Mouse (Mus musculus) naive thymus-derived CD4-positive, alpha-beta T cell, adult 2 months (primary cell): ENCODE measurements around the gene Clec16a.

Experiments
- DNase-seq: peaks from one replicate; pipeline ENCODE4 v3.0.0-alpha.2; 2011; ENCODE audit warnings: low read depth

Clec16a gene

GRCm38 (mm10) chr16:10723816-10724647 lies 178.9 kb downstream of the Clec16a start:
- peak; percentile 52 for DNase-seq

DNA sequence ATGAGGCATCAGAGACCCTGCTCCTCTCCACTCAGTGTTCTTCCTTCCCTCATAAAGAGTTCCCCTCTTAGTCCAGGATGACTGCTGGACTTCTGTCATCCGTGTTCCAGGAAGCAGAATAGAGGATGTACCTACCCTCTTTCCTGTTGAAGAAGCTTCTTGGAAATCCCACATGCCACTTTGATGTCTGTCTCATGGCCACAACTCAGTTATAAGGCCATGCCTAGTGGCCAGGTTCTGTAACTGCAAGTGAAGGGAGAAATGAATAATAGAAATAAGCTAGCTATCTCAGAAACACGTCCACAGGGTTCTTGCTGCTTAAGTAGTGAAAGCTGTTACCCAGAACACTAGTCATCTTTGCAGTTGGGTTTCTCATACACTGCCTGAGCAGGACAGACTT lies 180.0 kb downstream of the Clec16a start:
- DNase-seq = peak; percentile 77

GRCm38 (mm10) chr16:10727630-10728029 lies 182.5 kb downstream of the Clec16a start:
- no peak for DNase-seq

GRCm38 (mm10) chr16:10728886-10729285 lies 183.7 kb downstream of the Clec16a start:
- DNase-seq = no peak

DNA sequence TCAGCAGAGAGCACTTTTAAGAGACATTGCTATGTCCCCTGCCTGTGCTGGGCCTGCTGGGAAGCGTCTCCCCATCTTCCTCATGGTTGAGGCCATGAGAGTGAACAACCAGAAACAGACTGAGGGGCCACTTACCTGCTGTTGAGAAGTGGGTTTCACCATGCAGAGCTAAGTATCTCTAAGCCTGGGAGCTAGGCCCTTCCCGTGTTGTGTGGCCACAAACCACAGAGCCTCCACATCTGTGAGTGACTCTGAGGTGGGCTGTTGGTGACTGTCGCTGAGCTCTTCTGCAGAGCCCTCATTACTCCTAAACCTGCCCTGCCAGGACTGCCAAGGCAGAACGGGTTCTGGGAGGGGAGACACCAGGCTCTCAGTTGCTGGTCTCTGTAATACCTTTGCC lies 185.8 kb downstream of the Clec16a start:
- peak; percentile 40 for DNase-seq

GRCm38 (mm10) chr16:10731785-10732184 lies 186.6 kb downstream of the Clec16a start:
- DNase-seq = no peak

GRCm38 (mm10) chr16:10732421-10732820 lies 187.3 kb downstream of the Clec16a start:
- DNase-seq = peak; percentile 80

GRCm38 (mm10) chr16:10735781-10736180 lies 190.6 kb downstream of the Clec16a start:
- no peak for DNase-seq

- no peak for DNase-seq
Observed at GRCm38 (mm10) chr16:10736364-10736763, 191.2 kb downstream of the Clec16a start.

- no peak for DNase-seq
Observed at GRCm38 (mm10) chr16:10737571-10737970, 192.4 kb downstream of the Clec16a start.

GRCm38 (mm10) chr16:10738866-10739265 lies 193.7 kb downstream of the Clec16a start:
- no peak for DNase-seq

DNA sequence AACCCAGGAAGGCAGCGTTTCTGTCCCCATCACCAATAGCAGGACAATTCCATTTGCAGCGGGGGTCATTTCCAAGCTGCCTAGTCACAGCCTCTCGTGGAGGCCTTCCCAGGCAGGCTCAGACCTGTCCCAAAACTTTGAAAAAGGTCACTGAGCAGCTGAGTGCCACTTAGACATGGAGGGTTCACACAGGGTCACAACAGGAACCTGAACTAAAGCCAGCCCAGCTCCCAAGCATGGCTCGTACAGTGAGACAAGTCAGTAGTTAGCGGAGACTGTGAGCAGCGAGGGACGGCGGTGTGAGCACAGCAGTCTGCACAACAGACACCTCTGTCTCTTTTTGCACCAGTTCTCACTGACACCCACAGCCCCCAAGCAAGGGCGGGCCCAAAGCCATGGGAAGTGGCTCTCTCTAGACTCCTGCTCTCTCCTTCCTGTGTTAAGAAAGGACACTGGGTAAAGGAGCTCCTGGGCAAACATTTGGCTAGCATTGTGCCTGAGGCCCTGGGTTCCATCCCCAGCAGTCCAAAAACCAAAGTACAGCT lies 194.8 kb downstream of the Clec16a start:
- DNase-seq = peak; percentile 40

- DNase-seq = peak; percentile 77
Observed at GRCm38 (mm10) chr16:10741082-10741481, 195.9 kb downstream of the Clec16a start.

DNA sequence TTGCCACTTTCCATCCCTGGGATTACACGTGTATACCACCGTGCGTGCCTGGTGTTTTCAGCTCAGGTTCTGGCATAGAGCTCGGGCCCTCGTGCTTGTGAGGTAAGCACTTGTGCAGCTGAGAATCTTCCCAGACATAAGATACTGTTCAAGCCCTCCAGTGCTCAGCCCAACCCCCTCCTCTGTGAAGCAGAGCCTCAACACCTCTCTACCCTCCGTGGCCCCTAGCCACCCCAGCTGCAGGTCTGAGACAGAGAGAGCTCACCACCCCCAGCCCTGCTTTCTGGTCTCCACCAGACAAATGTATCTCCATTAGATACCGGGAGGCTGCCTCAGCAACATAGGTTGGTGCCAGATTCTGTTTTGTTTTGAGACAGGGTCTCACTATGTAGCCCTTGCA lies 204.1 kb downstream of the Clec16a start:
- no peak for DNase-seq

GRCm38 (mm10) chr16:10749824-10750223 lies 204.7 kb downstream of the Clec16a start:
- DNase-seq = no peak

DNA sequence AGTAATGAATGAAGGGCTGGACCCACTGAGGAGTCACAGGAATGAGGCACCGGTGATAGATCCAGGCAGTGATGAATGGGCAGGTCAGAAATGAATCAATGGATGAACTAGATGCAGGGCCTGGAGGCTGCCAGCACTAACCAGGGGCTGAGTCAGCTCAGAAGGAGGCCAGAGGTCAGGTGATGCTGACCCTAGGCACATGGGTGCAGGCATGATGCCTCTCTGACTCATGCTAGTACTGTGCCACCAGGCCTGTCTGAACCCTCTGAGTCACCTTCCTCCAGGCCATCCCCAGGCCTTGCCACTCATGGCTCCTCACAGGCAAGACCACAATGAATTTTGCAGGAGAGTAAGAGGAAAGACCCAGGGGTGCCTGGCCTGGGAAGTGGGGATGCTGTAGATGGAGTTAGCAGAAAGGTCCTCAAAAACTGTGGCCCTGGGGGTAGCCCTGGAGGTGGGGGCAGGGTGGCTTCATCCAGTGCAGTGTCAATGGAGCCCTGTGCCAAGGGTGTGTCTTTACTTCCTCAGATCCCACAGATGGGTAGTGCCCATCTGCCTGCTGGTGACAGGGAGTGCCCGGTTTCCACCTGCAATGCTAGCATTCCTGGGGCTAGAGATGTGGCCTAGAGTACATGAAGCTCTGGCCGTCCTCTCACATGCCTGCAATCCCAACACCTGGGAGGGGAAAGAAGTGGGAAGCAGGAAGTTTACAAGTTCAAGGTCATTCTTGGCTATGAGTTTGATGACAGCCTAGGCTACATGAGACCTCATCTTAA lies 209.6 kb downstream of the Clec16a start:
- no peak for DNase-seq

DNA sequence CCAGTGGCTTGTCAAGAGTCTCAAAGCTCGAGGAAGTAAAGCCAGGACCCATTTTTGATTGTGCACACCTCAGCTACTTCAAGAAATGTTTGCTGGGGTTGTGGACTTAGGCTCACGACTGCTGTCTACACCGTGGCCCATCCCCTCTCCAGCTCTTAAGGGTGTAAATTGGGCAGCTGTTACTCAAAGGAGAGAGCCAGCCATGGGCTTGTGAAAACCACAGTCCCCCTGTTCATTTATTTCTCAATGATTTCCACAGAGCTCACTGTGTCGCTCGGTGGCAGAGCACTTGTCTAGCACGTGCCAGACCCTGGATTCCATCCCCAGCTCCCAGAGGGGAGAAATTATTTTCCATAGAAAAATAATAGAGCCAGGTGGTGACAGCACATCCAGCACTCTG lies 211.0 kb downstream of the Clec16a start:
- no peak for DNase-seq

- DNase-seq = no peak
Observed at GRCm38 (mm10) chr16:10761182-10761581, 216.0 kb downstream of the Clec16a start.

- no peak for DNase-seq
Observed at GRCm38 (mm10) chr16:10762569-10763180, 217.5 kb downstream of the Clec16a start.

DNA sequence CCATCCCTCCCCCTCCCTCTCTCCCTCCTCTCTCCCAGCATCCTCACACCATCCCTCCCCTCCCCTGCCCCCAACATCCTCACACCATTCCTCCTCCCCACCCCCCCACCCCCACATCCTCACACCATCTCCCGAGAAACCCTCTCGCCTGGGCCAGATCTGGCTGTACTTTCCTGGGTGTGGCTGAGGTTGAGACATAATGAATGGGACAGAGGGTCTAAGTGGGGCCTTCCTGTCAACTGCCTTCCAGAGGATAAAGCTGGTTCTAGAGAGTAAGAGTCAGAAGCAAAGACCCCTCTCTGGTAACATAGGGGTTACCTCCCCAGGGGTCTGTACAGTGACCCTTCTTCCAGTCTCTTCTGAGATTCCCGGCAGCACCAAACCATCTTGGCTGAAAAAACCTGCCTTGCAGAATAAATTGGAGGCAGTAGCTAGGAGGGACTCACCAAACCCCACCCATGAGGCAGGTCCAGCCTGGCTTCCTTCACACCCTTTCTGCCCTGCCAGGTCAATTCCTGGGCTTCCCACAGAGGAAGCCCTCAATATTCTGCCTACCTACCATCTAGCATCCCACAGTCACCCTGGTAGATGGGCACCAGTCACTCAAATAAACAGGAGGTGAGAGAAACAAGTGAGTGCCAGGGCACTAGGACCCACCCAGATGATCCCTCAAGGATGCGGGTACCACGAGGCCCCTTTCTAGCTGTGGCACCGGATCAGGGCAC lies 218.6 kb downstream of the Clec16a start:
- DNase-seq = no peak

DNA sequence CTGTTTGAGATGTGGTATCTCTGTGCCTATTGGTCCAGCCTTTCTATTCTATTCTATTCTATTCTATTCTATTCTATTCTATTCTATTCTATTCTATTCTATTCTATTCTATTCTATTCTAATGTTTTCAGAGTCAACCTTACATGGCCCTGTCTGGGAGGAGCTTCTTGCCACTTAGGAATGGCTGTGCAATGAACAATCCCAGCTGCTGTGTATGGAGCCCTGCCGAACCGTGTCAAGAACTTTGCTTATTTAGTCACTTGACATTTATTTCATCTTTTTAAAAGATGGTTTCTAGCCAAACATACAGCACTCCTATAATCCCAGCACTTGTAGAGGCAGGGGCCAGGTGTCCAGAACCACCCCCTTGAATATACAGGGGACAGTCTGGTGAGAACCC lies 219.2 kb downstream of the Clec16a start:
- DNase-seq = no peak

DNA sequence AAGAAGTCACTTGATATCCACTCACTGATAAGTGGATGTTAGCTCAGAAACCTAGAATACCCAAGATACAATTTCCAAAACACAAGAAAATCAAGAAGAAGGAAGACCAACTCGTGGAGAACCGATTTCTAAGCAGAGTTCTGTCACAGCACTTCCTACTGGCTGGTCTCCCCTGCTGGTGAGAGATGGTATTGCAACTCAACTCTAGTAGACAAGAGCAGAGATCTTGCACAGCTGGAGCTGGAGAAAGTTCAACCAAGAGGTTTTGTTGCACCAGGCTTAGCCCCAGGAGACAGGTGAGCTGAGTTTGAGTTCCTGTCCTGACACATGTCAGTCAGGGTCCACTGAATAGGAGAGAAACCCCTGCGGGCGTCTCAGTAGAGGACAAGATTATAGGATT lies 222.0 kb downstream of the Clec16a start:
- DNase-seq = peak; percentile 93
